Mouse (Mus musculus) forebrain, embryonic 11.5 days (tissue): ENCODE measurements around the gene Sbf2. TPM values are rescaled to one million over a fixed set of nuclear protein-coding genes. Genes with fewer than 3 reads are reported as not detected.

ENCODE experiments used
- ATAC-seq: fragments of 200-750 bp; cut with Nextera tagmentation; replicated peaks from 2 replicates; pipeline ENCODE4 v1.8.0; 2017; ENCODE audit warnings: moderate TSS enrichment; ENCODE audit not compliant: low FRiP score
- DNase-seq: peaks from one replicate; pipeline ENCODE4 v3.0.0-alpha.2; 2017; ENCODE audit warnings: low spot score
- H3K27ac ChIP-seq: fragments of 300-500 bp; sonication (generic); 2 replicates; pipeline ENCODE4 v1.5.1; 2014; ENCODE audit warnings: low read depth, low read length
- H3K27me3 ChIP-seq: fragments of 300-500 bp; sonication (generic); 2 replicates; pipeline ENCODE4 v1.6.1; 2014; ENCODE audit warnings: mild to moderate bottlenecking, low read length, mixed read lengths; ENCODE audit not compliant: control insufficient read depth, insufficient read depth
- H3K36me3 ChIP-seq: fragments of 300-500 bp; sonication (generic); 2 replicates; pipeline ENCODE4 v1.6.1; 2014; ENCODE audit warnings: mild to moderate bottlenecking, low read length, moderate library complexity, mixed read lengths; ENCODE audit not compliant: control insufficient read depth, insufficient read depth
- H3K4me1 ChIP-seq: fragments of 300-500 bp; sonication (generic); replicated peaks from 2 replicates; pipeline ENCODE4 v1.6.1; 2014; ENCODE audit warnings: low read length, mixed read lengths; ENCODE audit not compliant: control insufficient read depth, insufficient read depth
- H3K4me2 ChIP-seq: fragments of 300-500 bp; sonication (generic); 2 replicates; pipeline ENCODE4 v1.6.1; 2014; ENCODE audit warnings: low read depth, mild to moderate bottlenecking, low read length, moderate library complexity, mixed read lengths; ENCODE audit not compliant: severe bottlenecking
- H3K4me3 ChIP-seq: fragments of 300-500 bp; sonication (generic); 2 replicates; pipeline ENCODE4 v1.5.1; 2014; ENCODE audit warnings: low read depth, low read length
- H3K9ac ChIP-seq: fragments of 300-500 bp; sonication (generic); 2 replicates; pipeline ENCODE4 v1.6.1; 2014; ENCODE audit warnings: low read length
- H3K9me3 ChIP-seq: fragments of 300-500 bp; sonication (generic); 2 replicates; pipeline ENCODE4 v1.6.1; 2016; ENCODE audit warnings: low read length, mixed read lengths; ENCODE audit not compliant: control insufficient read depth
- WGBS: fragments of 180-500 bp; shearing (Covaris S2); extraction: QIAGEN DNeasy Blood & Tissue Kit; methylation state at CpG from one replicate; pipeline ENCODE4 v1.1.7; 2014; 5-methylcytosine and 5-hydroxymethylcytosine counted together
- polyA plus RNA-seq: library from polyadenylated mRNA; unstranded; fragments of >200 nt; fragmentation: Nextera tagmentation; extraction: Ambion mirVana; gene quantifications from 2 replicates; pipeline ENCODE4 v1.2.1, GENCODE M21; 2014

Gene Sbf2
- polyA plus RNA-seq, 1 experiment from 2014 or later: 45.1 TPM

DNA sequence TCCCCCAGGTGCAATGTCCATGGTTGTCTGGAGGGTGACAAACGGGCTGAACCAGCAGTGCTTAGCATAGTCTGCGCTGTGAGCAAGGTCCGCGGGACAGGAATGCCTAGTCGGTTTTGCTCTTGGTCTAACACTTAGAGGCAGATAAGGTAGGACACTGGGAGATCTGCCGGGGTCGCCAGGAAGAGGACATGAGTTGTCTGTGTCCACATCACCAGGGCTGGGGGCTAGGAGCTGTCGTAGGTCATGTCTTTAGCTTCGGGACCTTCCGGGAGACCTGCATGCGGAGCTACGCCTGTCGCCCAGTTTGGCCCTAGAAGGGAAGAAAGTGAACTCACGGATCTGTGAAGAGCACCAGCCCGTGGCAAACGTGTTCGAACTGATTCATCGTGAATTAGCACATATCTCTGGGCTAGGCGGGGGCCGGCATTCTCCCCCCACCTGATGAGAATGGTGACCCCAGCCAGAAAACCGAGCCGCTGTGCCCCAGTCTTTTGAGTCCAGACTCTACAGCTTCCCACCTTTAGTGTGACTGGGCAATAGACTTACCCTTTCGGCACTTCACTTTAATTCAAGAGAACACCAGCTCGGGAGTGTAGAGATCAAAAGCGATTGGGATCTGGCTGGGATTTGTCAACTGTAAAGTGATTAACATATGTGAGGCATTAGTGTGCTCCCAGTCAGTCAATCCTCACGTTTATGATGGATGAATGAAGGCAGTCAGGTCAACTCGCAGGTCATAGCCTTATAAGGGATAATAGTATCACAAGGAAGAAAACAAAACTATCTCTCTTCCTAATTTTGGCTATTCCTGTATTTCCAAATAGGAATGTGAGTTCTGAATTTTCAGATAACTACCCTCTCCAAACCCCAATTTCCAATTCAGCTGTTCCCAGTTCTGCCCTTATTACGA is 11.7 kb upstream of the Sbf2 start:
- Histone ChIP-seq H3K27me3 (peaks cover 57% of the 10 kb centered on the region), H3K27ac (no peak overlapping the region), H3K9ac (no peak overlapping the region), H3K4me1 (peaks cover 19% of the 10 kb centered on the region), H3K36me3 (no peaks in the 10 kb centered on the region), H3K9me3 (no peaks in the 10 kb centered on the region), H3K4me2 (peak overlapping the region; percentile 15; the same call in 1 of the 2 replicates), H3K4me3 (0 out of 2 replicates have a peak overlapping the region, but pooled peaks have one; percentile 5)
- DNase-seq (no peak), ATAC-seq (no peak)
- 6% methylated on average over 28 of the region's 28 CpGs for WGBS

DNA sequence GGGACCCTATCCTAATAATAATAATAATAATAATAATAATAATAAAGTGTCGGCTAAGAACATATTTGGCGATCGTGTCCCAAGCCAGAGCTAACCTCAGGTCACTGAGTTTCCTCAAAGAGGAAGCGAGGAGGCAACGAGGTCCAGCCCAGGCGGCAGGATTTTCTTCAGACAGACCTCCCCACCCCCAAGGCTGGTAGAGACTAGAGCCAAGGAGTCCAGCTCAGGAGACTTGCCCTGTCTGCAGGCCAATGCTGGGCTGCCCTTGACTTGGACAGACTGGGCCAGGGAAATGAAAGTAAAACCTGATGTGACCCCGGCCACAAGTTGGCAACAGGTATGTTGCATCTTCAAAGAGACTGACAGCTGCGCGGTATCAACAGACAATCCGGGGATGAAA is 10.8 kb upstream of the Sbf2 start:
- H3K9me3 ChIP-seq: no peaks in the 10 kb centered on the region
- H3K4me1 ChIP-seq: peaks cover 19% of the 10 kb centered on the region
- DNase-seq (no peak), ATAC-seq (no peak)
- 60% methylated on average over 10 of the region's 10 CpGs for WGBS
- no peak overlapping the region for H3K4me2 ChIP-seq
- H3K27me3 ChIP-seq: peaks cover 57% of the 10 kb centered on the region
- no peaks in the 10 kb centered on the region for H3K36me3 ChIP-seq
- H3K9ac ChIP-seq: no peak overlapping the region
- H3K4me3 ChIP-seq: no peak overlapping the region
- no peak overlapping the region for H3K27ac ChIP-seq

DNA sequence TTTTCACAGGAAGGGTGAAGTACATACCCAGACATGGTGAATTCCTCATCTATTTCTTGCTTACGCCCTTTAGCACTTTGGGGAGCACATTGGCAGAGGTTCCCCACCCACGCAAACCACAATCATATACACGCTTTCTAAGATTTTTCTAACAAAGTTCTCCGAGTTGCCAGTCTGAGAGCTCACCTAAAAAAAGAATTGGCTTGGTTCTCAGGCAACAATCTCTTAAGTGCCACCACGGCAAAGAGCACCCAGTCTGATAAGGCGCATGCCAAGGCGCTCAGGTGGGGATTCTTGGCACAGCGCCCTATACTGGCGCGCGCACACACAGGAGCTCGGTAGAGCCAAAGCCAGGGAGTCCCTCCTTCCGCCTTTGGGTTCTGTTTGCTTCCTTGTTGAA is 10.2 kb upstream of the Sbf2 start:
- H3K9me3 ChIP-seq: no peaks in the 10 kb centered on the region
- H3K27me3 ChIP-seq: peaks cover 57% of the 10 kb centered on the region
- DNase-seq (no peak), ATAC-seq (no peak)
- peaks cover 18% of the 10 kb centered on the region for H3K4me1 ChIP-seq
- no peak overlapping the region for H3K4me2 ChIP-seq
- H3K9ac ChIP-seq: no peak overlapping the region
- H3K36me3 ChIP-seq: no peaks in the 10 kb centered on the region
- H3K27ac ChIP-seq: no peak overlapping the region
- no peak overlapping the region for H3K4me3 ChIP-seq
- WGBS: 84% methylated on average over 13 of the region's 13 CpGs

DNA sequence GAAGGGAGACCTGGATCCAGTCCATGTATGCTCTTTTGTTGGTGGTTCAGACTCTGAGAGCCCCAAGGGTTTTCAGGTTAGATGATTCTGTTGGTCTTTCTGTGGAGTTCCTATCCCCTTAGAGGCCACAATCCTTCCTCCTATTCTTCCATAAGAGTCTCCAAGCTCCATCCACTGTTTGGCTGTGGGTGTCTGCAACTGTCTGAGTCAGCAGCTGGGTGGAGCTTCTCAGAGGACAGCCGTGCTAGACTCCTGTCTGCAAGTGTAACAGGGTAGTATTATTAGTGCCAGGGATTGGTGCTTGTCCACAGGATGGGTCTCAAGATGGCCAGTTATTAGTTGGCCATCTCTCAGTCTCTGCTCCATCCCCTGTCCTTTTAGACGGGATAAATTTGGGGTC is 9.3 kb upstream of the Sbf2 start:
- H3K36me3 ChIP-seq: no peaks in the 10 kb centered on the region
- WGBS: 58% methylated on average over 2 of the region's 2 CpGs
- no peak overlapping the region for H3K27ac ChIP-seq
- peaks cover 15% of the 10 kb centered on the region for H3K4me1 ChIP-seq
- no peaks in the 10 kb centered on the region for H3K9me3 ChIP-seq
- H3K4me3 ChIP-seq: no peak overlapping the region
- peaks cover 49% of the 10 kb centered on the region for H3K27me3 ChIP-seq
- DNase-seq (no peak), ATAC-seq (no peak)
- H3K9ac ChIP-seq: no peak overlapping the region
- H3K4me2 ChIP-seq: no peak overlapping the region

DNA sequence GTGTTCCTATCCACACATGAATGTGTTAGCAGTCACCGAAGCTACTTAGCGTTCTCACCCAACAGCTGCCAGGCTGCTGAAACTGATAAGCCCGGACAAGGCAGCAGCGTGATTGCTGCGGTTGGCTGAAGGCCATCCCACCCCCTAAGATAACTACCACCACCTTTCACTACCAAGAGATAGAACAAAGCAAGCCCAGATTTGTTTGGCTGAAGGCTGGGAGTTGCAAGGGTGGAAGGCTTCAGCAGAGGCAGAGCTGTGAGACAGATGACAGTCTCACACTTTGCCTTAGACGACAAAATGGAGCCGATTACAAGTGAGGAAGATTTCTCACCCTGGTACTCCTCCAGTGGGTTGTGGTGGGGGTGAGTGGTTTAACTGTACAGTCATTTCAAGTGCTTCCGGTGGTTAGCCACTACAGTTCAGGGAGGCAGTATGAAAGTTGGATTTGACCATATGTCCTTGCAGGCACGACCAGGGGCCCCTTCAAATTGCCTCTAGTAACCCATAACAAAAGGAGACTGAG is 4.4 kb upstream of the Sbf2 start:
- no peak overlapping the region for H3K4me2 ChIP-seq
- no peak overlapping the region for H3K27ac ChIP-seq
- WGBS: 65% methylated on average over 9 of the region's 9 CpGs
- no peaks in the 10 kb centered on the region for H3K9me3 ChIP-seq
- peaks cover 5% of the 10 kb centered on the region; the same call in 1 of the 2 replicates for H3K4me1 ChIP-seq
- no peaks in the 10 kb centered on the region for H3K36me3 ChIP-seq
- H3K9ac ChIP-seq: no peak overlapping the region
- DNase-seq (no peak), ATAC-seq (no peak)
- no peak overlapping the region for H3K4me3 ChIP-seq
- H3K27me3 ChIP-seq: 0 out of 2 replicates have a peak, but pooled peaks cover 2% of the 10 kb centered on the region

DNA sequence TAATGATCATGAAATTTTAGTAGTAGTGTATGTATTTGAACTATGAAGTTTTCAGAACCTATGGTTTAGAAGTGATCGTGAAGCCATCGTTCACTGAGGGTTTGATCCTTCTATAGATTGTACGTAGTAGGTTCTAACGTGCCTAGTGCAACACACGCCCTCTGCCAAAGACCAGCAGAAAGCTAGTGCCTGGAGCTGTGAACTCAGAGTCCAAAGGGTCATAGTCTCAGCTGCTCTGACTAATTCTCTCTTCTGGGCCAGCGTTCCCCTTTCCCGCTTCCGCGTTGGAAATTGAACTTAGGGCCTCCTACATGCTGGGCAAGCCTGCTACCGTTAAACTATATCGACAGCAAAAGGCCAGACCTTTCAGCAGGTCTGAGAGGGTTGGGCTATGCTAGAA is 1.1 kb upstream of the Sbf2 start:
- Histone ChIP-seq H3K4me2 (peak overlapping the region; percentile 87; the same call in 1 of the 2 replicates), H3K9me3 (no peaks in the 10 kb centered on the region), H3K9ac (peak overlapping the region; percentile 94; the same call in 1 of the 2 replicates), H3K27me3 (0 out of 2 replicates have a peak, but pooled peaks cover 2% of the 10 kb centered on the region), H3K4me1 (peaks cover 10% of the 10 kb centered on the region; the same call in 1 of the 2 replicates), H3K4me3 (0 out of 2 replicates have a peak overlapping the region, but pooled peaks have one; percentile 94), H3K36me3 (no peaks in the 10 kb centered on the region), H3K27ac (no peak overlapping the region)
- 6% methylated on average over 11 of the region's 11 CpGs for WGBS
- no peak for ATAC-seq
- DNase-seq: no peak

DNA sequence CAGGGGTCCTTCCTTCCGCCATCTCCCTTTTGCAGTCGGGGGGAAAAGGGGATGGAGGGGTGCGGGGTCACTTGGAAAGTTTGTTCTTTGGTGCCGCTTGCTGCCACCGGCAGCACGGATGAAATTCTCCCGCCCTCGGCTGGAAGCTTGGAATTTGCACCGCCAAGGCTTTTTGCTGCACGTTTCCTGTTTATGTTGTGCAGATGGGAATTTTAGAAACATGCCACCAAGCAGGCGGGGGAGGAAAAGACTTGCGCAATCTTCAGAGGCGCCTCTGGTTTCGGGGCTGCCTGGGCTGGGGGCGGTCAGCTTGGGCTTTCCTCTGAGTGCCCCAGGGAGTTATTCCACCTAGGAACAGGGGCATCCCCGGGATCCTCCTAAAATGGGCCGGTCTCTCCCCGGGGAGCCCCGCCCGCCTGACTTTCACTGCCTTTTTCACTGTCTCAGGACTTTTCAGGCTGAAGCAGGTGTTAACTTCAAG is 469 bp upstream of the Sbf2 start:
- H3K4me1 ChIP-seq: peaks cover 10% of the 10 kb centered on the region; the same call in 1 of the 2 replicates
- ATAC-seq (no peak), DNase-seq (no peak)
- H3K9ac ChIP-seq: peak overlapping the region; percentile 94
- peak overlapping the region; percentile 94 for H3K4me3 ChIP-seq
- under 1% methylated on average over 20 of the region's 20 CpGs for WGBS
- H3K4me2 ChIP-seq: peak overlapping the region; percentile 87
- H3K27ac ChIP-seq: peak overlapping the region; percentile 95
- no peaks in the 10 kb centered on the region for H3K9me3 ChIP-seq
- H3K27me3 ChIP-seq: 0 out of 2 replicates have a peak, but pooled peaks cover under 1% of the 10 kb centered on the region
- H3K36me3 ChIP-seq: no peaks in the 10 kb centered on the region

DNA sequence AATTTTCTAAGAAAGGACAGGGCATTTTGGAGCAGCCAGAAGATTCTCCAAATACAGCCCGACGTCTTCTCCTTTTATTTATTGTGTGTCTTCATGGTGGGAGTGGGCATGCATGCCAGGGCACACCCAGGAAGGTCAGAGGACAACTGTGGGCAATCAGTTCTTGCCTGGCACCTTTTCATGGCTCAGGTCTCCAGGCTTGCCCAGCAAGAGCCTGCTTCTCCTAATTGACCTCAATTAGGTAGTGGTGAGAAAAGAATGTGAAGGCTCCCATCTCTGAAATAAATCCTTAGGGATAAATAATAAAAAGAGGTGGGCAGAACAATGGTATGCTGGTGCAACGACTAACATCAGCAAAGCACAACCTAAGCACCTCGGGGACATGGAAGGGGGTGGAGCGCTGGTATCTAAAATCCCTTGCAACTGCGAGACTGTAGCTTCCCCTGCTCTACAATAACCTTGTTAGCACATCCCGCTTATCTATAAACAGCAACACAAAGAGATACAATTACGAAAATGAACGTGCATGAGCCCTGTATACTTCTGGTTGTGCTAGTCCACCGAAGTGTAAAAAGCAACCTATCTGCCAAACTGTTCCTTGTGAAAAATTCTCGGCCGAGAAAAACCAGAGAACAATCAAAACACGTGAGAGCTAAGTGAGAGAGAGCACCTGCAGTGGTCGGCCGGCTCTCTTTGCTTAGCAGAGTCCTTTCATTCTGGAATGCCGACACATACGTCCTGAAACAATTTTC is 1.2 kb downstream of the Sbf2 start:
- Histone ChIP-seq H3K27ac (peak overlapping the region; percentile 95), H3K27me3 (no peaks in the 10 kb centered on the region), H3K4me2 (peak overlapping the region; percentile 87), H3K4me1 (peaks cover 10% of the 10 kb centered on the region; the same call in 1 of the 2 replicates), H3K9ac (peak overlapping the region; percentile 94), H3K4me3 (peak overlapping the region; percentile 94), H3K9me3 (no peaks in the 10 kb centered on the region), H3K36me3 (no peaks in the 10 kb centered on the region)
- peak; percentile 9 for ATAC-seq
- WGBS: 4% methylated on average over 17 of the region's 17 CpGs
- no peak for DNase-seq
